In genomic region chr1:74305522-74305921, GRCm38 (mm10) we compare ENCODE assay signal across 8 mouse cellular contexts. TPM values are rescaled to one million over a fixed set of nuclear protein-coding genes. Genes with fewer than 3 reads are reported as not detected.
DNase-seq lines count a peak whose midpoint lies in the region; ATAC-seq lines count a peak whose summit lies in the region.

TSS of gene Tmbim1 (minus strand) at chr1:74305622.

- H3K9me3 ChIP-seq in midbrain, embryonic 14.5 days (ENCODE audit: control insufficient read depth, low read length) = no peaks in the 10 kb centered on the region

- ATAC-seq in midbrain, embryonic 14.5 days (ENCODE audit: low FRiP score, low TSS enrichment) = no peak

- peak within 1 kb of the TSS; percentile 66 for H3K4me2 ChIP-seq in midbrain, embryonic 14.5 days (ENCODE audit: low read length)

- no peaks in the 10 kb centered on the region for H3K36me3 ChIP-seq in midbrain, embryonic 14.5 days (ENCODE audit: control insufficient read depth, insufficient read depth, low read length)

- WGBS in large intestine, adult 2 months = 42% methylated on average over 2 of the region's 2 CpGs
- WGBS in midbrain, embryonic 14.5 days = 92% methylated on average over 2 of the region's 2 CpGs

- no peak for DNase-seq in left cerebral cortex, adult 18-20 months (ENCODE audit: low spot score in 2 of 2)
- DNase-seq in left cerebral cortex, adult 9 months (ENCODE audit: low spot score in 2 of 2) = no peak
- no peak for DNase-seq in adrenal gland, postnatal 14 days
- DNase-seq in gonadal fat pad, adult 2 months (ENCODE audit: low read depth) = no peak
- no peak for DNase-seq in large intestine, adult 2 months (ENCODE audit: low read depth, low spot score)
- DNase-seq in midbrain, embryonic 14.5 days = no peak
- no peak for DNase-seq in c-Kit-positive CD71-positive TER-119-positive erythroid progenitor cells, embryonic 14.5 days (ENCODE audit: low spot score)
- no peak for DNase-seq in right cerebral cortex, adult 2 months (ENCODE audit: low spot score in 2 of 2)

- no peak within 1 kb of the TSS; the same call in 1 of the 2 replicates for H3K4me3 ChIP-seq in midbrain, embryonic 14.5 days (replicated peaks; ENCODE audit: low read depth, low read length)

- H3K27me3 ChIP-seq in midbrain, embryonic 14.5 days (ENCODE audit: control insufficient read depth, insufficient read depth, low read length) = peaks cover 15% of the 10 kb centered on the region

- H3K4me1 ChIP-seq in midbrain, embryonic 14.5 days (ENCODE audit: control insufficient read depth, insufficient read depth, low read length) = peaks cover 6% of the 10 kb centered on the region; the same call in 1 of the 2 replicates

- no peak within 1 kb of the TSS for H3K9ac ChIP-seq in midbrain, embryonic 14.5 days (replicated peaks; ENCODE audit: low read length)

- no peak within 1 kb of the TSS for H3K27ac ChIP-seq in midbrain, embryonic 14.5 days (replicated peaks; ENCODE audit: low read depth, low read length)

RNA-seq across cellular contexts. Expression of gene Tmbim1, which starts in this region (rescaled TPM):
- total RNA-seq in left cerebral cortex, adult 18-20 months (2021) = 10 to 100 TPM; 19.1 to 24.1 TPM
- total RNA-seq in adrenal gland, postnatal 14 days (2021) = 66.7 and 82.3 TPM in 2 replicates
- polyA plus RNA-seq in gonadal fat pad, adult 2 months (2012; rRNA removed) = 162 and 225 TPM in 2 replicates
- polyA plus RNA-seq in large intestine, adult 2 months (2012; rRNA removed) = 167 and 361 TPM in 2 replicates
- polyA plus RNA-seq in midbrain, embryonic 14.5 days (2014; fragmentation: Nextera tagmentation; extraction: Ambion mirVana) = 3.8 and 5.6 TPM in 2 replicates

Comparison
In these comparisons a context has a peak if more than half of its experiments do, and no peak if none do; other contexts are left out.
1. RNA of gene Tmbim1 (polyA plus RNA-seq): 162 to 225 TPM in gonadal fat pad, adult 2 months and 167 to 361 TPM in large intestine, adult 2 months; 3.8 to 5.6 TPM in midbrain, embryonic 14.5 days; every median in the first group is over 10 times any median in the second.